Mouse (Mus musculus) naive thymus-derived CD4-positive, alpha-beta T cell, adult 2 months (primary cell): Measurements from ENCODE around the gene Krtap19-2.

Source experiments
- DNase-seq: peaks from one replicate; pipeline ENCODE4 v3.0.0-alpha.2; 2011; ENCODE audit warnings: low read depth

Gene Krtap19-2

GRCm38 (mm10) chr16:88874169-88874568, at the start of gene Krtap19-2:
Gene Krtap19-2 (minus strand): TSS chr16:88874269.
- no peak for DNase-seq

GRCm38 (mm10) chr16:88896357-88896756, 22.3 kb upstream of the Krtap19-2 start, which contains the start of gene Krtap19-5:
Gene Krtap19-5 (minus strand): TSS chr16:88896457.
- no peak for DNase-seq

- DNase-seq: no peak
Observed at GRCm38 (mm10) chr16:88886870-88887269, 12.8 kb upstream of the Krtap19-2 start.

GRCm38 (mm10) chr16:88884989-88885388, 10.9 kb upstream of the Krtap19-2 start, which contains the start of gene Krtap19-4:
Gene Krtap19-4 (minus strand): TSS chr16:88885089.
- DNase-seq: no peak

GRCm38 (mm10) chr16:88877938-88878337, 3.9 kb upstream of the Krtap19-2 start, which contains the start of gene Krtap19-3:
Gene Krtap19-3 (minus strand): TSS chr16:88878038.
- DNase-seq: no peak

GRCm38 (mm10) chr16:88869311-88869710, 4.8 kb downstream of the Krtap19-2 start, which contains the start of gene Krtap19-1:
Gene Krtap19-1 (minus strand): TSS chr16:88869411.
- DNase-seq: no peak

GRCm38 (mm10) chr16:88864887-88865407, 9.1 kb downstream of the Krtap19-2 start:
- no peak for DNase-seq

- peak; percentile 2 for DNase-seq
Observed at GRCm38 (mm10) chr16:88851450-88851849, 22.6 kb downstream of the Krtap19-2 start.

GRCm38 (mm10) chr16:88848558-88848957, 25.5 kb downstream of the Krtap19-2 start:
- DNase-seq: no peak

- no peak for DNase-seq
Observed at GRCm38 (mm10) chr16:88847363-88847762, 26.7 kb downstream of the Krtap19-2 start.

- no peak for DNase-seq
Observed at GRCm38 (mm10) chr16:88826978-88827377, 47.1 kb downstream of the Krtap19-2 start.

- no peak for DNase-seq
Observed at GRCm38 (mm10) chr16:88826095-88826652, 47.9 kb downstream of the Krtap19-2 start, which contains the start of gene Krtap14. Gene Krtap14 (minus strand): TSS chr16:88826145.

- no peak for DNase-seq
Observed at GRCm38 (mm10) chr16:88823736-88824135, 50.3 kb downstream of the Krtap19-2 start.
